In genomic region chr7:75366285-75366882, GRCm38 (mm10) we compare ENCODE assay signal across 9 mouse cellular contexts. TPM values are rescaled to one million over a fixed set of nuclear protein-coding genes. Genes with fewer than 3 reads are reported as not detected.
DNase-seq lines count a peak whose midpoint lies in the region; ATAC-seq and TF ChIP-seq lines count a peak whose summit lies in the region.
"Had no signal": no experiment of that assay in that cellular context is flagged by ENCODE, and none has a peak within 500 bp of the region (broad histone marks: within the 10 kb centered on the region; RNA-seq: fewer than 3 reads in every experiment).

No protein-coding gene starts in this region.

- TF ChIP-seq CTCF in left cerebral cortex, adult 2 months (IDR thresholded peaks at IDR 0.05) = peak; percentile 92

- peak overlapping the region; percentile 28; the same call in 1 of the 2 replicates for H3K4me2 ChIP-seq in hindbrain, embryonic 15.5 days

- DNase-seq in T-cell, adult 2 months (ENCODE audit: low spot score) = peak; percentile 73
- peak; percentile 96 for DNase-seq in cerebellum, postnatal 14 days
- DNase-seq in frontal cortex, postnatal 36 days (ENCODE audit: low spot score in 2 of 2) = peak; percentile 90 to 93
- DNase-seq in left cerebral cortex, adult 2 months (ENCODE audit: extremely low spot score in 1 of 2, low spot score in 2 of 2) = peak; percentile 84 to 91
- DNase-seq in right cerebral cortex, postnatal 10 days (ENCODE audit: low spot score in 2 of 2) = peak; percentile 86 to 92
- peak; percentile 83 for DNase-seq in urinary bladder, postnatal 14 days (ENCODE audit: low spot score)

- no peaks in the 10 kb centered on the region for H3K27me3 ChIP-seq in hindbrain, embryonic 15.5 days

- 0 out of 2 replicates have a peak, but pooled peaks cover 3% of the 10 kb centered on the region for H3K4me1 ChIP-seq in hindbrain, embryonic 15.5 days (replicated peaks)

- no peak overlapping the region for H3K4me3 ChIP-seq in hindbrain, embryonic 15.5 days
- H3K4me3 ChIP-seq in left cerebral cortex, adult 2 months = no peak overlapping the region

- intact Hi-C loops in left cerebral cortex, adult 2 months (cut with DNase I) = loop anchor here (1.0 to 2.0 kb wide), 2 partner anchors 58 to 231 kb away; partner anchors contain the start of gene Sv2b

- no peaks in the 10 kb centered on the region for H3K9me3 ChIP-seq in hindbrain, embryonic 15.5 days

- no peak overlapping the region for H3K27ac ChIP-seq in hindbrain, embryonic 15.5 days (replicated peaks)
- no peak overlapping the region for H3K27ac ChIP-seq in left cerebral cortex, adult 2 months
- H3K27ac ChIP-seq: macrophage had no signal

- no peak overlapping the region for H3K9ac ChIP-seq in hindbrain, embryonic 15.5 days

- ATAC-seq in hindbrain, embryonic 15.5 days (ENCODE audit: low FRiP score, low read depth) = peak; percentile 58; the same call in 1 of the 2 replicates
- ATAC-seq in megakaryocyte-erythroid progenitor cell, adult 5-6 weeks (replicated peaks; ENCODE audit: low FRiP score, low TSS enrichment, poor library complexity, severe bottlenecking) = peak; percentile 82

- no peaks in the 10 kb centered on the region for H3K36me3 ChIP-seq in hindbrain, embryonic 15.5 days

- WGBS in hindbrain, embryonic 15.5 days = 2% methylated on average over 8 of the region's 8 CpGs

RNA-seq across cellular contexts. Expression of gene Sv2b, which starts 57.3 kb away (rescaled TPM):
- 18.5 and 18.6 TPM in 2 replicates for polyA plus RNA-seq in hindbrain, embryonic 15.5 days (2015; fragmentation: Nextera tagmentation; extraction: Ambion mirVana)
- 100 to 1,000 TPM; 348 to 386 TPM for total RNA-seq in left cerebral cortex, adult 2 months (2021)
- not detected in 2 replicates for total RNA-seq in megakaryocyte-erythroid progenitor cell, adult 5-6 weeks (2014; fragmentation: Nextera tagmentation)
- not detected in 2 replicates for total RNA-seq in megakaryocyte-erythroid progenitor cell, adult 5-6 weeks (2017)
- polyA plus RNA-seq: macrophage had no signal

Comparison
In these comparisons a context has a peak if more than half of its experiments do, and no peak if none do; other contexts are left out.
1. RNA of gene Sv2b, which starts 57.3 kb away (total RNA-seq): 348 to 386 TPM in left cerebral cortex, adult 2 months; not detected in megakaryocyte-erythroid progenitor cell, adult 5-6 weeks; every median in the first group is over 100 times any median in the second.
2. Peak in every context shown above with its lines, with median percentiles within 50 percentile points of each other: DNase-seq.